In genomic region chr4:123342642-123343470, GRCm38 (mm10) we compare ENCODE assay signal across 8 mouse cellular contexts. TPM values are rescaled to one million over a fixed set of nuclear protein-coding genes. Genes with fewer than 3 reads are reported as not detected.
DNase-seq lines count a peak whose midpoint lies in the region; ATAC-seq and TF ChIP-seq lines count a peak whose summit lies in the region.

Gene Bmp8a (minus strand): TSS chr4:123343252.

- peak; percentile 16 for TF ChIP-seq POLR2A in myocyte (IDR thresholded peaks at IDR 0.05; ENCODE audit: insufficient read length, low read depth)

- no peaks in the 10 kb centered on the region for H3K9me3 ChIP-seq in liver, embryonic 12.5 days (replicated peaks)
- H3K9me3 ChIP-seq in stomach, embryonic 15.5 days: no peaks in the 10 kb centered on the region

- peak within 1 kb of the TSS; percentile 54 for H3K9ac ChIP-seq in liver, embryonic 12.5 days
- peak within 1 kb of the TSS; percentile 9; the same call in 1 of the 2 replicates for H3K9ac ChIP-seq in stomach, embryonic 15.5 days

- DNase-seq in frontal cortex, postnatal 36 days (ENCODE audit: low spot score in 2 of 2): no peak
- peak; percentile 59 to 68 for DNase-seq in cerebellum, postnatal 14 days
- DNase-seq in gastrocnemius, postnatal 14 days: peak; percentile 62
- peak; percentile 86 for DNase-seq in induced T-regulatory cell, adult 2 months (ENCODE audit: low read depth)

- H3K27ac ChIP-seq in liver, embryonic 12.5 days: no peak within 1 kb of the TSS
- 0 out of 2 replicates have a peak within 1 kb of the TSS, but pooled peaks have one; percentile 11 for H3K27ac ChIP-seq in stomach, embryonic 15.5 days

- H3K79me2 ChIP-seq in myocyte (ENCODE audit: control insufficient read depth, insufficient read depth): no peaks in the 10 kb centered on the region

- H3K4me2 ChIP-seq in liver, embryonic 12.5 days: peak within 1 kb of the TSS; percentile 87
- peak within 1 kb of the TSS; percentile 79 for H3K4me2 ChIP-seq in myocyte (ENCODE audit: low read depth)
- H3K4me2 ChIP-seq in stomach, embryonic 15.5 days: peak within 1 kb of the TSS; percentile 96

- H3K4me3 ChIP-seq in liver, embryonic 12.5 days: peak within 1 kb of the TSS; percentile 60
- H3K4me3 ChIP-seq in myocyte: peak within 1 kb of the TSS; percentile 12
- H3K4me3 ChIP-seq in stomach, embryonic 15.5 days (replicated peaks): peak within 1 kb of the TSS; percentile 57

- peaks cover 19% of the 10 kb centered on the region for H3K4me1 ChIP-seq in liver, embryonic 12.5 days
- H3K4me1 ChIP-seq in stomach, embryonic 15.5 days: peaks cover 18% of the 10 kb centered on the region

- intact Hi-C loops in gastrocnemius, postnatal 14 days (cut with DNase I; ENCODE audit: low total_unique reads): loop anchor here (5.0 kb wide), 1 partner anchor 36 kb away; no protein-coding TSS in a partner anchor

- no peaks in the 10 kb centered on the region for H3K36me3 ChIP-seq in liver, embryonic 12.5 days
- no peaks in the 10 kb centered on the region for H3K36me3 ChIP-seq in myocyte (ENCODE audit: control insufficient read depth, insufficient read depth)
- H3K36me3 ChIP-seq in stomach, embryonic 15.5 days: no peaks in the 10 kb centered on the region

- ATAC-seq in frontal cortex, adult (ENCODE audit: low TSS enrichment): 0 out of 2 replicates have a peak, but pooled peaks have one; percentile 4
- peak; percentile 83 for ATAC-seq in liver, embryonic 12.5 days
- ATAC-seq in stomach, embryonic 15.5 days (ENCODE audit: insufficient read depth, low FRiP score, low read depth): peak; percentile 86

- H3K27me3 ChIP-seq in liver, embryonic 12.5 days (replicated peaks): peaks cover 59% of the 10 kb centered on the region
- H3K27me3 ChIP-seq in myocyte (ENCODE audit: control insufficient read depth, insufficient read depth, insufficient read length): peaks cover 14% of the 10 kb centered on the region
- peaks cover 40% of the 10 kb centered on the region for H3K27me3 ChIP-seq in stomach, embryonic 15.5 days (replicated peaks)

- H3ac ChIP-seq in myocyte (ENCODE audit: control insufficient read depth, insufficient read length): no peak within 1 kb of the TSS

- 1% methylated on average over 65 of the region's 65 CpGs for WGBS in liver, embryonic 12.5 days (ENCODE audit: insufficient replicate concordance)
- under 1% methylated on average over 65 of the region's 65 CpGs for WGBS in stomach, embryonic 15.5 days

TF ChIP-seq in myocyte, 11 proteins besides CTCF, POLR2A, EP300 and RAD21:
- TF ChIP-seq POLR2AphosphoS2 (IDR thresholded peaks at IDR 0.05; ENCODE audit: insufficient read length, low read depth): no peak
- peak; percentile 12 for TF ChIP-seq TCF12 (IDR thresholded peaks at IDR 0.05; ENCODE audit: insufficient read depth, poor library complexity, severe bottlenecking)
- no peak for TF ChIP-seq SRF (IDR thresholded peaks at IDR 0.05; ENCODE audit: control insufficient read depth, insufficient read length, low read depth)
- no peak for TF ChIP-seq MAX (IDR thresholded peaks at IDR 0.05; ENCODE audit: low read depth)
- TF ChIP-seq MYOD1 (IDR thresholded peaks at IDR 0.05; ENCODE audit: control insufficient read depth in 1 of 3, insufficient read length in 2 of 3, low read depth in 2 of 3): peak in 2 of 3 experiments; percentile 96 to 97
- TF ChIP-seq MYOG (IDR thresholded peaks at IDR 0.05; ENCODE audit: control insufficient read depth in 1 of 3, insufficient read depth in 1 of 3, insufficient read length in 2 of 3, low read depth in 2 of 3): peak in 2 of 3 experiments; percentile 97 to 98
- TF ChIP-seq REST (IDR thresholded peaks at IDR 0.05; ENCODE audit: insufficient read depth, insufficient read length): no peak
- TF ChIP-seq TCF3 (IDR thresholded peaks at IDR 0.05; ENCODE audit: insufficient read length, low read depth): peak; percentile 65
- no peak for TF ChIP-seq USF1 (IDR thresholded peaks at IDR 0.05; ENCODE audit: low read depth)
- TF ChIP-seq E2F4 (IDR thresholded peaks at IDR 0.05; ENCODE audit: insufficient read depth): no peak
- no peak for TF ChIP-seq CEBPB (IDR thresholded peaks at IDR 0.05; ENCODE audit: insufficient read depth, poor library complexity, severe bottlenecking)

RNA-seq across cellular contexts. Expression of gene Bmp8a, which starts in this region (rescaled TPM):
- under 1 TPM; 0.08 to 0.60 TPM for total RNA-seq in gastrocnemius, postnatal 14 days (2021)
- polyA plus RNA-seq in liver, embryonic 12.5 days (2016; fragmentation: Nextera tagmentation; extraction: Ambion mirVana): 0.31 and 0.46 TPM in 2 replicates
- 1.2 TPM for polyA plus RNA-seq in myocyte (2012; fragmentation: generic; extraction: Trizol)
- polyA plus RNA-seq in stomach, embryonic 15.5 days (2015; fragmentation: Nextera tagmentation; extraction: Ambion mirVana): 0.37 and 0.40 TPM in 2 replicates

Comparison
In these comparisons a context has a peak if more than half of its experiments do, and no peak if none do; other contexts are left out.
1. Peak in DNase-seq in gastrocnemius, postnatal 14 days; RNA of the gene not detected or under 1 TPM.
2. Peak in ATAC-seq, H3K4me3 ChIP-seq, H3K9ac ChIP-seq and H3K4me2 ChIP-seq in liver, embryonic 12.5 days; RNA of the gene not detected or under 1 TPM.
3. Peak in ATAC-seq, H3K4me3 ChIP-seq, H3K27ac ChIP-seq, H3K9ac ChIP-seq and H3K4me2 ChIP-seq in stomach, embryonic 15.5 days; RNA of the gene not detected or under 1 TPM.
4. ATAC-seq: peak in every context shown above with its lines; median percentile 86 in stomach, embryonic 15.5 days; 83 in liver, embryonic 12.5 days; 4 in frontal cortex, adult.
5. DNase-seq: peak in cerebellum, postnatal 14 days (2 of 2) and induced T-regulatory cell, adult 2 months (single experiment); none in frontal cortex, postnatal 36 days (0 of 2).
6. Peak in every context shown above with its lines, with median percentiles within 50 percentile points of each other: H3K4me2 ChIP-seq and H3K4me3 ChIP-seq.